Mouse (Mus musculus): Measurements from ENCODE around the gene Dzip1. TPM values are rescaled to one million over a fixed set of nuclear protein-coding genes. Genes with fewer than 3 reads are reported as not detected.

Dzip1 gene
- polyA plus RNA-seq, 1 experiment from 2014 or later, result 10.9 TPM

DNA sequence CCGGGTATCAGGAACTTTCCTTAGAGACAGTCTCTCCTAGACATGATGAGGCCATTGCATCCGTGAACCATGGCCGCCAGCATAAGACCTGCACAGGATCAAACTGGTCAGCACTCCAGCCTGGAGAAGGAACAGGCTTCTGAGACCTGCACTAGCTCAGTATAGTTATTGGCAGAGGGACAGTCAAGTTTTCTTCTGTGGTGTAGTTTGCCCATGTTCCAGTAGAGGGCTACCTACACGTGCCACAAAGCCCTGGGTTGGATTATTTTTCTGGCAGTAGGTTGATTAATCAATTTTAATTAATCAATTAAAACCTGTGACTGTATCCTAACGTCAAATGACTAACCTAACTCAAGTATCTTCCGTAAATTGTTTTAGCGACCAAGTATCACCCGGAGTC, 6.2 kb downstream of the Dzip1 start:
- H3K4me1 ChIP-seq (replicated peaks), result peaks cover 15% of the 10 kb centered on the region
- peaks cover 7% of the 10 kb centered on the region; the same call in 1 of the 2 replicates for H3K27me3 ChIP-seq (replicated peaks)
- no peak overlapping the region for H3K27ac ChIP-seq
- H3K9me3 ChIP-seq, result no peaks in the 10 kb centered on the region
- no peak overlapping the region for H3K9ac ChIP-seq
- no peaks in the 10 kb centered on the region for H3K36me3 ChIP-seq
- WGBS, result 58% methylated on average over 8 of the region's 8 CpGs
- no peak overlapping the region for H3K4me2 ChIP-seq (replicated peaks)
- no peak; the same call in 1 of the 2 replicates for ATAC-seq
- H3K4me3 ChIP-seq (replicated peaks), result no peak overlapping the region

DNA sequence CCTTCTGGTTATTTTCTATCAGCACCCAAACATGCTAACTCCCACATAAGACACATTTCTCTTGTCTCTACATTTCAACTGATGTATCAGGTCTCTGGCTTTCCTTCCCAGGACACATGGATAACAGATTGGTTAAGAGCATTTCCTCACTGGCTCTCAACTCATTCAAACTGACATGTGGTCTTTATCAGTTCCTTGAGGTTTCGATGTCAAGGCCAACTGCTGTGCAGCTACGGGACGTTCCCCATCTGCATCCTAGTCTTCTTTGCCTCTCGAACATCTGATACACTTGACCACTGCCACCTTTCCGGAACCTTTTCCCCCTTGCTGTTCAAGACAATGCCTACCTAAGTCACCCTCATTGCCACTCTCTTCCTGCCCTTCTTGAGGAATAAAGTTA, 11.6 kb downstream of the Dzip1 start:
- Histone ChIP-seq H3K4me2 (replicated peaks) (no peak overlapping the region), H3K4me1 (replicated peaks) (0 out of 2 replicates have a peak, but pooled peaks cover 9% of the 10 kb centered on the region), H3K36me3 (no peaks in the 10 kb centered on the region), H3K4me3 (replicated peaks) (no peak overlapping the region), H3K27ac (no peak overlapping the region), H3K27me3 (replicated peaks) (no peaks in the 10 kb centered on the region), H3K9ac (no peak overlapping the region), H3K9me3 (no peaks in the 10 kb centered on the region)
- WGBS, result 79% methylated on average over 5 of the region's 5 CpGs
- no peak for ATAC-seq

DNA sequence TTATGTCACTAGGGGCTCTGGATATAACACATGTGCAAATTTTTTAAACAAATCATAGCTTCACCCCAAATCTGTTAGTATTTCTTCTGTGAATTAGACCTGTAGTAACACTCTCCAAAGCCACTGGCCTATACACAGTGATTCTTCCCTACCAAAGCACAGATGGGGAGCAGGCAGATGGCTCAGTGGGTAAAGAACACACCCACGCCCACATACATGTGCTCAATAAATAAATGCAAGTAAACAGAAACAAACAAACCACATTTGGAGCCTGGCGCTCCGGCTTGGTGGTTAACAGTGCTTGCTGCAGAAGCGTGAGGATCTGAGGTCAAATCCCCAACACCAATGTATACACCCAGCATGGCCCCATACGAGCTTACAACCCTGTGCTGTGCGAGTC, 13.7 kb downstream of the Dzip1 start:
- Histone ChIP-seq H3K9me3 (no peaks in the 10 kb centered on the region), H3K4me2 (replicated peaks) (no peak overlapping the region), H3K4me1 (replicated peaks) (0 out of 2 replicates have a peak, but pooled peaks cover 9% of the 10 kb centered on the region), H3K9ac (no peak overlapping the region), H3K27me3 (replicated peaks) (no peaks in the 10 kb centered on the region), H3K4me3 (replicated peaks) (no peak overlapping the region), H3K36me3 (no peaks in the 10 kb centered on the region), H3K27ac (no peak overlapping the region)
- ATAC-seq, result no peak
- WGBS, result 89% methylated on average over 6 of the region's 6 CpGs

DNA sequence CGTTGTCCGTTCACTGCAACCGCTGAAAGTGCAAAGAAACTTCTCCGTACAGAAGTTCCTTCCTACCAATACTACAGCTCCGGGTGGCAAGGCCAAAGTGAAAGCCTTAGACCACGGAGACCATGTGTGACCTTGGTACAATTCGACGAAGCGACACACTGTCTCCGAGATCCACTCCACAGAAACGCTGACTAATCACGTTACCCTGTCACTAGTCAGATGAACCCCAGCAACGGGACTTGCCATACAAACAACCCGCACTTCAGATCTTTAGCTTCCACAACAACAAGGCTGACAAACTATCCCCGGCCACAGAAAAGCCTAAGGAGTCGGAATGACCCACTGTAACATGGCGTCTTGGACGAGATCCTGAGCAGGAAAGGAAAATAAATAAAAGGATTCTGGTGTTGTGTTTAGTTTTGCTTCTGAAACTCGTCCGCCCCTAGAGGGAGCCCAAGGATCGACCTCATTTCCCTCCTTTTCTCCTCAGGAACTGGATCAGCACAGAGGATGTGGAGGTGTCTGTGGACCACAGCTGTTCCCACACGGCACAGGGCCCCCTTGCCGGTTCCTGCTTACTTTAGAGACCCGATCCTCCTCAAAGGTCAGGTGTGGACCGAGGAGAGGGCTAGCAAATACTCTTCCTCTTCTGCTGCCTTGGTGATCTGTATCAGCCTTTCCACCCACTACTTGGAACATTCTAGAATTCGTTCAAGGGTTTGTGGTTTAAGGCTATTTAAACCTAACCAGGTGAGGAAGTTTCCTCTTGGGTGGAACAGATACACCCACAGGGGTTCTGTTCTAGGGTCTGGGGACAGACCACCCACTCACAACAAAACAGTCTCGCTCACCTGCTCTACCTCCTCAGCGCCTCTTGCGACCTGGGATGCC, 14.7 kb downstream of the Dzip1 start:
- 51% methylated on average over 29 of the region's 29 CpGs for WGBS
- no peak overlapping the region for H3K4me3 ChIP-seq (replicated peaks)
- ATAC-seq, result peak; percentile 78
- H3K27ac ChIP-seq, result no peak overlapping the region
- H3K36me3 ChIP-seq, result no peaks in the 10 kb centered on the region
- 0 out of 2 replicates have a peak, but pooled peaks cover 9% of the 10 kb centered on the region for H3K4me1 ChIP-seq (replicated peaks)
- no peak overlapping the region for H3K9ac ChIP-seq
- H3K27me3 ChIP-seq (replicated peaks), result no peaks in the 10 kb centered on the region
- peak overlapping the region; percentile 34; the same call in 1 of the 2 replicates for H3K4me2 ChIP-seq (replicated peaks)
- H3K9me3 ChIP-seq, result no peaks in the 10 kb centered on the region

DNA sequence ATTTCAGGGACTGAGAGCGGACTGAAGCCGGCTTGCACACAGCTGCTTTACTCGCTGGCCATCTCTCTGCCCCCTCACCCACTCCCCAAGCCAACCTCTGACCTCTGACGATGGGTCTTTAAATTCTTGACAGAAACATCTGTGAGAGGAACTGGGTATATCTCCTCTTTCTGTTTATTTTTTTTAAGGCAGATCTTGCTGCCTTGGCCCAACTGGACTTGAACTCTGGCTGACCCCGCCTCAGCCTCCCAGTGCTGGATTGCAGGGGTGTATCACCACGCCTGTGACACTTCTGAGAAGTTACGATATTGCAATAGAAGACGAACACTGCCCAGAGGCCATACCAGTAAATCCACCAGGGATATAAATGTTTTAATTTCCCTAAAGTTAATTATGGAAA, 15.4 kb downstream of the Dzip1 start:
- Histone ChIP-seq H3K9me3 (no peaks in the 10 kb centered on the region), H3K27me3 (replicated peaks) (no peaks in the 10 kb centered on the region), H3K4me1 (replicated peaks) (0 out of 2 replicates have a peak, but pooled peaks cover 9% of the 10 kb centered on the region), H3K36me3 (no peaks in the 10 kb centered on the region), H3K27ac (no peak overlapping the region), H3K4me3 (replicated peaks) (no peak overlapping the region), H3K4me2 (replicated peaks) (no peak overlapping the region), H3K9ac (no peak overlapping the region)
- ATAC-seq, result no peak
- WGBS, result 59% methylated on average over 8 of the region's 8 CpGs

DNA sequence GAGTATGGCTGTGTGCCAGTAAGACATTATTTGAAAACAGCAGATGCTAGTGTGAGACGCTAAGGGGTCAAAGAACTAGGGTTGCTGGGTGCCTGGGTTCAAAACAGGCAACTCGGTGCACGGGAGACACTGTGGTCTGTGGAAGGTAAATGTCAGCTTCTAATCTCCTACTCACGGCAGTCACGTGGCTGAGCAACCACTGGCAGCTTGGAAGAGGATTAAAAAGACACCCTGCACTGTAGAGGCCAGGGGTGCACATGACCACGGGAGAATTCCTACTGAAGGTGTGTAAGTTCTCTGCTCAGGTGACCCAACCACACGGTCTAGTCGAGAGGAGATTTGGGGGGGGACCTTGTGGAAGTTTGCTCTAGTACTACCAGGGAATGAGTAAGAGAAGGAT, 17.7 kb downstream of the Dzip1 start:
- WGBS, result 65% methylated on average over 8 of the region's 8 CpGs
- no peak for ATAC-seq
- H3K36me3 ChIP-seq, result no peaks in the 10 kb centered on the region

DNA sequence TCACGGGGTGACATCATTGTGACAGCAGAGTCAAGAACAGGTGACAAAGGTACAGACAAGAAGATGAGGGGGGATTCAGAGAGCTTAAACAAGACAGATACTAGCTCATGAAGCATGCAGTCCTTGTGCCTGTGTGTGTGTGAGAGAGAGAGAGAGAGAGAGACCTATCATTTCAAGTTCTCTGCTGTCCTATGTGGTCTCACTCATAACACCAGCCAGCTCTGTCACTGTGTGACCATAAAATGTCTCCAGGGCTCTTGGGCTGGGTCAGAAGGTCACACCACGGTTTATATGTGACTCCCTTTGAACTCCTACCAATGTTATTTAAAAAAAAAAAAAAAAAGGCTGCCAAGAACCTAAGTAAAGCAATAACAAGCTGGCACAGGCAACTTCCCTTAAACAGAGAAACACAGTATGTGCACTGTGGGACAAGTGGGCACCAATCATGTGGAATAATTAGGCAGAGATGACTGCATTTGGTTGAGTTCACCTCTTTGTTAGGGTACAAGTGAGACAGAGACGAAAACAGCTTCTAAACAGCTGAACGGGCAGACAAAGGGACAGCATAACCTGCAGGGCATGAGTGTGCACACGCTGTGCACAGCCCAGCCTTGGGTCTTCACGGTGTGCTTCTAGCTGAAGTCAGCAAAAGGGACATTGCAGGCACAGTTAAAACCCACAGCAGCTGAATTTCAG, 21.2 kb downstream of the Dzip1 start:
- H3K27ac ChIP-seq, result no peak overlapping the region
- 53% methylated on average over 6 of the region's 6 CpGs for WGBS
- no peaks in the 10 kb centered on the region for H3K4me1 ChIP-seq (replicated peaks)
- H3K27me3 ChIP-seq (replicated peaks), result no peaks in the 10 kb centered on the region
- H3K4me3 ChIP-seq (replicated peaks), result no peak overlapping the region
- no peak for ATAC-seq
- H3K4me2 ChIP-seq (replicated peaks), result no peak overlapping the region
- peaks cover 8% of the 10 kb centered on the region; the same call in 1 of the 2 replicates for H3K36me3 ChIP-seq
- no peaks in the 10 kb centered on the region for H3K9me3 ChIP-seq
- H3K9ac ChIP-seq, result no peak overlapping the region

More for the DNA sequence above, 17.7 kb downstream of the Dzip1 start:
- Histone ChIP-seq H3K27me3 (replicated peaks) (no peaks in the 10 kb centered on the region), H3K27ac (no peak overlapping the region), H3K9ac (no peak overlapping the region), H3K4me2 (replicated peaks) (no peak overlapping the region), H3K9me3 (no peaks in the 10 kb centered on the region), H3K4me1 (replicated peaks) (0 out of 2 replicates have a peak, but pooled peaks cover 9% of the 10 kb centered on the region), H3K4me3 (replicated peaks) (no peak overlapping the region)

DNA sequence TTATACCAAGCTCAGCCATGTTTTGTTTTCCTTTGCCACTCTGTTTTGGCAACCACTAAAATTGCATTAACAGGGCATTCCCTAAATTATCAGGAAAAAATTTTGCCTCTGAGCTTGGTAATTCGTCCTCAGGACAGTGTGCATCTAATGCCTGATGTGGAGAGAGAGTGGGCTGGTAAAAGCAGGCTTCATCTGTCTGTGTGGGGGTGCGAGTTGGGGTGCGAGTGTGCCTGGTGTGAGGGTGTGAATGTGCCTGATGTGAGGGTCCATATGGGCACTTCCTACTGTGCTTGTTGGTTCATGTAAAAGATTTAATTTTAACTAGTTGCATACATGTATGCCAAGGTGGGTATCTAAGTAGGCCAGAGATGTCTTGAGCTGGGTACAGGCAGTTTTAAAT, 21.9 kb downstream of the Dzip1 start:
- H3K4me1 ChIP-seq (replicated peaks), result no peaks in the 10 kb centered on the region
- ATAC-seq, result no peak
- H3K9ac ChIP-seq, result no peak overlapping the region
- whole genome bisulfite sequencing, result 84% methylated on average over 3 of the region's 3 CpGs
- H3K36me3 ChIP-seq, result peaks cover 8% of the 10 kb centered on the region; the same call in 1 of the 2 replicates
- H3K27me3 ChIP-seq (replicated peaks), result no peaks in the 10 kb centered on the region
- H3K9me3 ChIP-seq, result no peaks in the 10 kb centered on the region
- H3K4me3 ChIP-seq (replicated peaks), result no peak overlapping the region
- H3K4me2 ChIP-seq (replicated peaks), result no peak overlapping the region
- H3K27ac ChIP-seq, result no peak overlapping the region

DNA sequence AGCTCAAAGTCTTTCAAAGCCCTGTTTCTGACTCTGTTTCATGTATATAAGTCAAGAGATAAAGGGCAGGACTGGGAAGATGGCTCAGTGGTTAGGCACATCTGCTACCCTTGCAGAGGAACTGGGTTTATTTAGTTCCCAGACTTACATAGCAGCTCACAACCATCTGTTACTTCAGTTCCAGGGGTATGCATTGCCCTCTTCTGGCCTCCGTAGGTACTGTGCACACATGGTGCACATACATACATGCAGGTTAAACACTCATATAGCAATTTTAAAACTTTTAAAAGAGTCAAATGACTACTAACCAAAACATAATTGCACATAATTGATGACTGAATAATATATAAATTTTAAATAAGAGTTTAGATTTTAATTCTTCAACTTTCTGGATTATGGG, 24.3 kb downstream of the Dzip1 start:
- no peak for ATAC-seq
- H3K4me2 ChIP-seq (replicated peaks), result no peak overlapping the region
- H3K4me3 ChIP-seq (replicated peaks), result no peak overlapping the region
- peaks cover 8% of the 10 kb centered on the region; the same call in 1 of the 2 replicates for H3K36me3 ChIP-seq
- no peak overlapping the region for H3K27ac ChIP-seq
- no peaks in the 10 kb centered on the region for H3K9me3 ChIP-seq
- H3K9ac ChIP-seq, result no peak overlapping the region
- no peaks in the 10 kb centered on the region for H3K27me3 ChIP-seq (replicated peaks)
- 97% methylated on average over 1 of the region's 1 CpGs for WGBS
- no peaks in the 10 kb centered on the region for H3K4me1 ChIP-seq (replicated peaks)

DNA sequence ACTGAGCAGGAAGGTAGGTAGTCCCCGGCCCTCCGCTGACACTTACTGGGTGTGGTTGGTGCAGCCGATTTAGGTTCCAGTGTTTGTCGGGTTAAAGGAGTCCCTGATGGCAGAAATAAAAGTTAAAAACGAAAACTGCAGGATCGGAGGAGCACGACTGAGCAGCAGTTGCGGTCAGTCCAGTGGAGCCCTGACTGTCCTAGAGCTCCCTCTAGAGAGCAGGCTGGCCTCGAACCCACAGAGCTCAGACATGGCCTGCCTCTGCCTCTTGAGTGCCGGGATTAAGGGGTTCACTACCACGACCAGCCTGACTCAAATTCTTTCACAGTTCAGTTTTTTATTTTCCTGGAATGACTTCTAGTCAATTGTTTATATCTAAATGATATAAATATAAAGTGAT, 25.3 kb downstream of the Dzip1 start:
- no peak overlapping the region for H3K27ac ChIP-seq
- H3K4me2 ChIP-seq (replicated peaks), result no peak overlapping the region
- no peaks in the 10 kb centered on the region for H3K4me1 ChIP-seq (replicated peaks)
- H3K27me3 ChIP-seq (replicated peaks), result no peaks in the 10 kb centered on the region
- no peak for ATAC-seq
- no peak overlapping the region for H3K9ac ChIP-seq
- 77% methylated on average over 11 of the region's 11 CpGs for WGBS
- H3K9me3 ChIP-seq, result no peaks in the 10 kb centered on the region
- H3K36me3 ChIP-seq, result peaks cover 8% of the 10 kb centered on the region; the same call in 1 of the 2 replicates
- H3K4me3 ChIP-seq (replicated peaks), result no peak overlapping the region

DNA sequence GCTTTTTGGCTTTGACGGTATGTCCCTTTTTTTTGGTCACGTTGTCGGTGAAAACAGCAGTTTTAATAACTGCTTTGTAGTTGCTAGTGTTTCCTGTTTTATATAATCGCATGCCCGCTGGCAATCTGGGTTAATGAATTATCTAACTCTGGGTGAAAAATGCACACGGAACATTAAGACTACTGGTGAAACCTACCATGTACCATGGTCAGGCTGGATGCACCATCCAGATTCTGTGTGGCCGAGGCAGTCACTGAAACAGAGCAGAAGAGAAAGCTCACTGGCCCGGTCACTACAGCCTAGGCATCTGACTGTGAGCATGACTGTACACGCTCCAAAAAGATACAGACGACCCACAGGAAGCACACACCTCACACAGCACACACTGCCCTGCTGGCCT, 29.6 kb downstream of the Dzip1 start:
- Histone ChIP-seq H3K4me3 (replicated peaks) (no peak overlapping the region), H3K27me3 (replicated peaks) (no peaks in the 10 kb centered on the region), H3K9me3 (no peaks in the 10 kb centered on the region), H3K4me1 (replicated peaks) (no peaks in the 10 kb centered on the region), H3K36me3 (0 out of 2 replicates have a peak, but pooled peaks cover under 1% of the 10 kb centered on the region), H3K27ac (no peak overlapping the region), H3K4me2 (replicated peaks) (no peak overlapping the region), H3K9ac (no peak overlapping the region)
- WGBS, result 90% methylated on average over 10 of the region's 10 CpGs
- no peak for ATAC-seq

DNA sequence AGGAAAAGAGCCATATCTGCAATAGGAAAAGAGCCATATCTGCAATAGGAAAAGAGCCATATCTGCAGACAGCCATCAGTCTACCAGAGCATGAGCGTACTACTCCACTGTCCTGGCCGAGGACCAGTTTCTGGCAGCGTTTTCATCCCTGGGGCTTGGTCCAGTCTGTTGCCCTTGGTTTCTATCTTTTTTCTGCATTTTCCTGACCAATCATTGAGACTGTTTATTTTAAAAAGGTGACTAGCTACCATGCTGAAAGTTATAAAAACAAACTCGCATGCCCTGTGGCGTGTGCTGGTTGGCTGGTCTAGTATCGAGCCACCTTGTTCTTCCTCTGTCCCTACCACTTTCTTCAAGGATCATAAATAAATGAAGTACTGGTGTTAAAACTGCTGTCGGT, 30.0 kb downstream of the Dzip1 start:
- no peaks in the 10 kb centered on the region for H3K9me3 ChIP-seq
- no peaks in the 10 kb centered on the region for H3K4me1 ChIP-seq (replicated peaks)
- no peaks in the 10 kb centered on the region for H3K36me3 ChIP-seq
- no peak overlapping the region for H3K27ac ChIP-seq
- no peak overlapping the region for H3K9ac ChIP-seq
- no peak overlapping the region for H3K4me3 ChIP-seq (replicated peaks)
- no peaks in the 10 kb centered on the region for H3K27me3 ChIP-seq (replicated peaks)
- no peak overlapping the region for H3K4me2 ChIP-seq (replicated peaks)
- ATAC-seq, result no peak
- WGBS, result 86% methylated on average over 7 of the region's 7 CpGs

Measured in intestine, embryonic 15.5 days (tissue).